Mouse (Mus musculus): ENCODE results near the gene Trpc4ap.

DNA sequence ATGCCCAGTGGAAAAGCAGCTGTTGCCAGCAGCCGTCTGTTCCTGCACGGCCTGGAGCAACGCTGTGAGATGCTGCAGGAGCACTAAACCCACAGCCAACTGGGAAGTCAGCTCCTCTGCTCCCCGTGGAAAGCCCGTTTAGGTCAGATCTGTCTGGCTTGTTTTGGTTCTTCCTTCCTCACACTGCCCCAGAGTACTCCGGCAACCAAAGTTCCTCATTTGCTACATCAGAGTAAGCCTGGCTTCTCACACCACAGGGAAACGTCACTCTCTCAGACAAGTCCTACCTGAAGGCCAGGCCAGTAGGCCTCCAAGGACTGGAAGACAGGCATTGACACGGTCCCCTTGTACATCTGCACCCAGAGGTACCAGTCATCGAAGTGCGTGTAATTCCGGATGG, 18.4 kb upstream of the Trpc4ap start:
- no peak for TF ChIP-seq CEBPB (IDR thresholded peaks at IDR 0.05; ENCODE audit: low read depth)
- no peak for TF ChIP-seq CTCF (IDR thresholded peaks at IDR 0.05; ENCODE audit: control insufficient read depth, insufficient read depth, insufficient read length)
- no peak for TF ChIP-seq USF1 (IDR thresholded peaks at IDR 0.05; ENCODE audit: low read depth)
- no peak for TF ChIP-seq MYOD1 (IDR thresholded peaks at IDR 0.05; ENCODE audit: control insufficient read depth, insufficient read length, low read depth)
- TF ChIP-seq MAX (IDR thresholded peaks at IDR 0.05), result no peak
- TF ChIP-seq MYOG (IDR thresholded peaks at IDR 0.05; ENCODE audit: control insufficient read depth, extremely low read depth, insufficient read length), result no peak
- no peak for TF ChIP-seq FOSL1 (IDR thresholded peaks at IDR 0.05; ENCODE audit: insufficient read depth, low read length, poor library complexity, severe bottlenecking)
